ENCODE assay signal across 19 mouse cellular contexts in genomic region chr12:117346091-117346490, GRCm38 (mm10).
A peak's percentile ranks its signal among the peaks of the same experiment; 100 is the strongest.
DNase-seq lines count a peak whose midpoint lies in the region; ATAC-seq lines count a peak whose summit lies in the region.
"Had no signal": no experiment of that assay in that cellular context is flagged by ENCODE, and none has a peak within 500 bp of the region (broad histone marks: within the 10 kb centered on the region; RNA-seq: fewer than 3 reads in every experiment).

No protein-coding gene starts in this region.

- no peak overlapping the region for H3K4me2 ChIP-seq in forebrain, embryonic 12.5 days
- H3K4me2 ChIP-seq in hindbrain, embryonic 13.5 days = peak overlapping the region; percentile 51
- peak overlapping the region; percentile 53 for H3K4me2 ChIP-seq in midbrain, embryonic 12.5 days (replicated peaks)
- H3K4me2 ChIP-seq in intestine, embryonic 15.5 days (replicated peaks) = no peak overlapping the region

- no peaks in the 10 kb centered on the region for H3K27me3 ChIP-seq in embryonic facial prominence, embryonic 10.5 days (replicated peaks; ENCODE audit: low read depth, poor library complexity, severe bottlenecking)
- peaks cover 7% of the 10 kb centered on the region; the same call in 1 of the 2 replicates for H3K27me3 ChIP-seq in forebrain, embryonic 12.5 days
- H3K27me3 ChIP-seq in hindbrain, embryonic 13.5 days = no peaks in the 10 kb centered on the region
- H3K27me3 ChIP-seq in midbrain, embryonic 12.5 days = no peaks in the 10 kb centered on the region
- no peaks in the 10 kb centered on the region for H3K27me3 ChIP-seq in intestine, embryonic 15.5 days (replicated peaks)
- H3K27me3 ChIP-seq: stomach, embryonic 15.5 days had no signal

- no peak for DNase-seq in embryonic facial prominence, embryonic 10.5 days (ENCODE audit: low spot score)
- no peak for DNase-seq in adrenal gland, postnatal 4 days (ENCODE audit: low spot score in 2 of 2)
- DNase-seq in heart, postnatal 36 days = no peak
- DNase-seq in cerebellum, adult 18-20 months = no peak
- DNase-seq: adrenal gland, adult 2 months; gastrocnemius, postnatal 10 days; heart, postnatal 10 days; kidney, adult 11 months; kidney, postnatal 36 days; liver; lung, adult 18-20 months; spleen, adult 18-20 months had no signal

- no peaks in the 10 kb centered on the region for H3K9me3 ChIP-seq in embryonic facial prominence, embryonic 10.5 days
- H3K9me3 ChIP-seq in forebrain, embryonic 12.5 days = no peaks in the 10 kb centered on the region
- no peaks in the 10 kb centered on the region for H3K9me3 ChIP-seq in hindbrain, embryonic 13.5 days
- no peaks in the 10 kb centered on the region for H3K9me3 ChIP-seq in midbrain, embryonic 12.5 days
- H3K9me3 ChIP-seq in intestine, embryonic 15.5 days = no peaks in the 10 kb centered on the region
- H3K9me3 ChIP-seq: stomach, embryonic 15.5 days had no signal

- peak overlapping the region; percentile 86 for H3K27ac ChIP-seq in embryonic facial prominence, embryonic 10.5 days (replicated peaks)
- peak overlapping the region; percentile 91; the same call in 1 of the 2 replicates for H3K27ac ChIP-seq in forebrain, embryonic 12.5 days
- H3K27ac ChIP-seq in hindbrain, embryonic 13.5 days = peak overlapping the region; percentile 95
- H3K27ac ChIP-seq in midbrain, embryonic 12.5 days (replicated peaks) = peak overlapping the region; percentile 99
- no peak overlapping the region for H3K27ac ChIP-seq in intestine, embryonic 15.5 days
- H3K27ac ChIP-seq: macrophage; stomach, embryonic 15.5 days had no signal

- 90% methylated on average over 2 of the region's 2 CpGs for WGBS in embryonic facial prominence, embryonic 10.5 days
- 79% methylated on average over 2 of the region's 2 CpGs for WGBS in forebrain, embryonic 12.5 days
- WGBS in hindbrain, embryonic 13.5 days = 81% methylated on average over 2 of the region's 2 CpGs
- WGBS in midbrain, embryonic 12.5 days = 71% methylated on average over 2 of the region's 2 CpGs
- 91% methylated on average over 2 of the region's 2 CpGs for WGBS in intestine, embryonic 15.5 days

- H3K4me1 ChIP-seq in embryonic facial prominence, embryonic 10.5 days = peaks cover 56% of the 10 kb centered on the region
- H3K4me1 ChIP-seq in forebrain, embryonic 12.5 days = peaks cover 59% of the 10 kb centered on the region
- H3K4me1 ChIP-seq in hindbrain, embryonic 13.5 days (replicated peaks) = peaks cover 57% of the 10 kb centered on the region
- H3K4me1 ChIP-seq in midbrain, embryonic 12.5 days = peaks cover 60% of the 10 kb centered on the region
- no peaks in the 10 kb centered on the region for H3K4me1 ChIP-seq in intestine, embryonic 15.5 days (replicated peaks)

- no peak overlapping the region for H3K9ac ChIP-seq in forebrain, embryonic 12.5 days
- H3K9ac ChIP-seq in hindbrain, embryonic 13.5 days = no peak overlapping the region
- H3K9ac ChIP-seq in midbrain, embryonic 12.5 days (replicated peaks) = no peak overlapping the region
- H3K9ac ChIP-seq in intestine, embryonic 15.5 days = no peak overlapping the region
- H3K9ac ChIP-seq: stomach, embryonic 15.5 days had no signal

- H3K36me3 ChIP-seq in embryonic facial prominence, embryonic 10.5 days (replicated peaks) = no peaks in the 10 kb centered on the region
- no peaks in the 10 kb centered on the region for H3K36me3 ChIP-seq in forebrain, embryonic 12.5 days (replicated peaks)
- H3K36me3 ChIP-seq in hindbrain, embryonic 13.5 days = no peaks in the 10 kb centered on the region
- no peaks in the 10 kb centered on the region for H3K36me3 ChIP-seq in midbrain, embryonic 12.5 days
- no peaks in the 10 kb centered on the region for H3K36me3 ChIP-seq in intestine, embryonic 15.5 days
- H3K36me3 ChIP-seq: G1E; stomach, embryonic 15.5 days had no signal

- H3K4me3 ChIP-seq in embryonic facial prominence, embryonic 10.5 days = no peak overlapping the region
- no peak overlapping the region for H3K4me3 ChIP-seq in forebrain, embryonic 12.5 days (replicated peaks)
- H3K4me3 ChIP-seq in hindbrain, embryonic 13.5 days = no peak overlapping the region
- peak overlapping the region; percentile 23; the same call in 1 of the 2 replicates for H3K4me3 ChIP-seq in midbrain, embryonic 12.5 days
- no peak overlapping the region for H3K4me3 ChIP-seq in intestine, embryonic 15.5 days (replicated peaks)
- H3K4me3 ChIP-seq: stomach, embryonic 15.5 days had no signal

- ATAC-seq in forebrain, embryonic 12.5 days (ENCODE audit: low FRiP score) = no peak
- ATAC-seq in hindbrain, embryonic 13.5 days (ENCODE audit: low FRiP score) = no peak
- no peak for ATAC-seq in midbrain, embryonic 12.5 days (ENCODE audit: low FRiP score, low read depth)
- ATAC-seq in intestine, embryonic 15.5 days = no peak

- intact Hi-C loops in heart, postnatal 36 days (cut with DNase I) = no loop called here

Comparison
In these comparisons a context has a peak if more than half of its experiments do, and no peak if none do; other contexts are left out.
1. H3K4me2 ChIP-seq: peak in hindbrain, embryonic 13.5 days (single experiment) and midbrain, embryonic 12.5 days (single experiment); none in forebrain, embryonic 12.5 days (single experiment) and intestine, embryonic 15.5 days (single experiment).